Mouse (Mus musculus) CH12.LX (cell line): ENCODE data around the gene Pdzd2. TPM values are rescaled to one million over a fixed set of nuclear protein-coding genes. Genes with fewer than 3 reads are reported as not detected.

ENCODE experiments used
- DNase-seq: peaks from one replicate; pipeline ENCODE4 v3.0.0-alpha.2; 2013; ENCODE audit errors: extremely low read depth
- H3K27ac ChIP-seq: 2 replicates; pipeline ENCODE4 v1.5.1; 2012; ENCODE audit warnings: low read depth, mild to moderate bottlenecking, control low read depth, moderate library complexity; ENCODE audit not compliant: insufficient read depth
- H3K27me3 ChIP-seq: replicated peaks from 2 replicates; pipeline ENCODE3; 2012; ENCODE audit warnings: inconsistent platforms
- H3K36me3 ChIP-seq, 2 experiments: replicated peaks in 1 of 2; 2 replicates each; pipeline versions ENCODE3 to v1.6.1; 2012; ENCODE audit warnings: inconsistent platforms in 1 of 2, low read length in 1 of 2, mild to moderate bottlenecking in 1 of 2, mixed read lengths in 1 of 2, moderate library complexity in 1 of 2; ENCODE audit not compliant: control insufficient read depth in 1 of 2, insufficient read depth in 1 of 2
- H3K4me1 ChIP-seq, 2 experiments: 2 replicates each; pipeline ENCODE4 v1.6.1; 2012; ENCODE audit warnings: inconsistent platforms in 1 of 2, moderate library complexity in 1 of 2; ENCODE audit not compliant: insufficient read depth in 2 of 2, control insufficient read depth in 1 of 2
- H3K4me2 ChIP-seq: 2 replicates; pipeline ENCODE4 v1.6.1; 2012; ENCODE audit warnings: low read depth, mild to moderate bottlenecking, control low read depth; ENCODE audit not compliant: poor library complexity, insufficient read depth, severe bottlenecking
- H3K4me3 ChIP-seq, 3 experiments: fragments of 150-350 bp in 1 of 3; sonication (generic) in 1 of 3; replicated peaks in 1 of 3; 2 replicates each; pipeline versions ENCODE3 to v1.5.1; 2011 to 2012; ENCODE audit warnings: low read depth in 2 of 3, low read length in 2 of 3, mild to moderate bottlenecking in 2 of 3, moderate library complexity in 2 of 3, control low read depth in 1 of 3, improper control_type of control experiment in 1 of 3, inconsistent platforms in 1 of 3, mixed read lengths in 1 of 3; ENCODE audit not compliant: poor library complexity in 1 of 3
- H3K79me2 ChIP-seq: replicated peaks from 2 replicates; pipeline ENCODE4 v1.6.1; 2012; ENCODE audit warnings: mild to moderate bottlenecking, moderate library complexity; ENCODE audit not compliant: control insufficient read depth, poor library complexity, insufficient read depth, severe bottlenecking; ENCODE audit errors: extremely low read depth
- H3K9ac ChIP-seq: 2 replicates; pipeline ENCODE4 v1.6.1; 2012; ENCODE audit warnings: low read depth, mild to moderate bottlenecking, control low read depth, moderate library complexity; ENCODE audit not compliant: insufficient read depth
- H3K9me3 ChIP-seq: replicated peaks from 2 replicates; pipeline ENCODE3; 2012; ENCODE audit warnings: low read length, inconsistent platforms, mixed read lengths
- BHLHE40 ChIP-seq: IDR thresholded peaks from 2 replicates; pipeline ENCODE4 v1.6.1; 2011; ENCODE audit warnings: mild to moderate bottlenecking, low read depth, low read length, improper control_type of control experiment
- CHD2 ChIP-seq: IDR thresholded peaks from 2 replicates; pipeline ENCODE4 v1.6.1; 2011; ENCODE audit warnings: low read length, improper control_type of control experiment
- E2F4 ChIP-seq: IDR thresholded peaks from 2 replicates; pipeline ENCODE4 v1.6.1; 2011; ENCODE audit warnings: low read depth, low read length, improper control_type of control experiment; ENCODE audit not compliant: insufficient replicate concordance
- ELF1 ChIP-seq: IDR thresholded peaks from 2 replicates; pipeline ENCODE4 v1.6.1; 2014; ENCODE audit warnings: low read depth, mild to moderate bottlenecking, inconsistent platforms, low read length, improper control_type of control experiment
- ETS1 ChIP-seq: conservative IDR thresholded peaks from 2 replicates; pipeline ENCODE4 v1.6.1; 2012; ENCODE audit warnings: low read depth, mild to moderate bottlenecking, inconsistent platforms, low read length, improper control_type of control experiment, moderate library complexity
- GABPA ChIP-seq: IDR thresholded peaks from 2 replicates; pipeline ENCODE4 v1.6.1; 2012; ENCODE audit warnings: low read depth, low read length, improper control_type of control experiment, inconsistent platforms; ENCODE audit not compliant: insufficient replicate concordance
- JUN ChIP-seq: IDR thresholded peaks from 2 replicates; pipeline ENCODE4 v1.6.1; 2011; ENCODE audit warnings: low read depth, mild to moderate bottlenecking, low read length, improper control_type of control experiment, moderate library complexity; ENCODE audit not compliant: insufficient read depth
- JUND ChIP-seq: conservative IDR thresholded peaks from 2 replicates; pipeline ENCODE4 v1.6.1; 2011; ENCODE audit warnings: low read depth, low read length, improper control_type of control experiment
- MAFK ChIP-seq: IDR thresholded peaks from 2 replicates; pipeline ENCODE4 v1.6.1; 2011; ENCODE audit warnings: low read length, improper control_type of control experiment; ENCODE audit not compliant: insufficient replicate concordance
- MAX ChIP-seq: IDR thresholded peaks from 2 replicates; pipeline ENCODE4 v1.6.1; 2011; ENCODE audit warnings: low read length, improper control_type of control experiment
- MAZ ChIP-seq: IDR thresholded peaks from 2 replicates; pipeline ENCODE4 v1.6.1; 2012; ENCODE audit warnings: low read depth, mild to moderate bottlenecking, inconsistent platforms, low read length, improper control_type of control experiment, moderate library complexity
- MEF2A ChIP-seq: IDR thresholded peaks from 2 replicates; pipeline ENCODE4 v1.6.1; 2014; ENCODE audit warnings: low read depth, mild to moderate bottlenecking, inconsistent platforms, low read length, improper control_type of control experiment, borderline replicate concordance
- MXI1 ChIP-seq: IDR thresholded peaks from 2 replicates; pipeline ENCODE4 v1.6.1; 2011; ENCODE audit warnings: mild to moderate bottlenecking, low read depth, low read length, improper control_type of control experiment
- NELFE ChIP-seq: IDR thresholded peaks from 2 replicates; pipeline ENCODE4 v1.6.1; 2011; ENCODE audit warnings: low read depth, low read length, improper control_type of control experiment
- NRF1 ChIP-seq: IDR thresholded peaks from 2 replicates; pipeline ENCODE4 v1.6.1; 2014; ENCODE audit warnings: low read depth, mild to moderate bottlenecking, inconsistent platforms, low read length, improper control_type of control experiment, moderate library complexity
- PAX5 ChIP-seq: IDR thresholded peaks from 2 replicates; pipeline ENCODE4 v1.6.1; 2012; ENCODE audit warnings: low read length, inconsistent platforms, mixed read lengths
- POLR2A ChIP-seq: IDR thresholded peaks from 2 replicates; pipeline ENCODE4 v1.6.1; 2011; ENCODE audit warnings: low read depth, mild to moderate bottlenecking, improper control_type of control experiment, low read length
- POLR2AphosphoS2 ChIP-seq: IDR thresholded peaks from 2 replicates; pipeline ENCODE4 v1.6.1; 2011; ENCODE audit warnings: low read depth, low read length, improper control_type of control experiment
- RAD21 ChIP-seq: IDR thresholded peaks from 2 replicates; pipeline ENCODE4 v1.6.1; 2011; ENCODE audit warnings: low read depth, mild to moderate bottlenecking, low read length, improper control_type of control experiment, moderate library complexity
- SMC3 ChIP-seq: IDR thresholded peaks from 2 replicates; pipeline ENCODE4 v1.6.1; 2011; ENCODE audit warnings: low read depth, low read length, improper control_type of control experiment
- TBP ChIP-seq: conservative IDR thresholded peaks from 2 replicates; pipeline ENCODE4 v1.6.1; 2011; ENCODE audit warnings: low read depth, low read length, improper control_type of control experiment
- USF1 ChIP-seq: IDR thresholded peaks from 2 replicates; pipeline ENCODE4 v1.6.1; 2014; ENCODE audit warnings: low read depth, mild to moderate bottlenecking, inconsistent platforms, low read length, improper control_type of control experiment
- ZC3H11A ChIP-seq: IDR thresholded peaks from 2 replicates; pipeline ENCODE4 v1.6.1; 2012; ENCODE audit warnings: low read depth, mild to moderate bottlenecking, inconsistent platforms, low read length, improper control_type of control experiment
- ZKSCAN1 ChIP-seq: IDR thresholded peaks from 2 replicates; pipeline ENCODE4 v1.6.1; 2012; ENCODE audit warnings: low read depth, inconsistent platforms, low read length, improper control_type of control experiment, borderline replicate concordance
- ZMIZ1 ChIP-seq: IDR thresholded peaks from 2 replicates; pipeline ENCODE4 v1.6.1; 2012; ENCODE audit warnings: low read depth, mild to moderate bottlenecking, inconsistent platforms, low read length, improper control_type of control experiment
- ZNF384 ChIP-seq: IDR thresholded peaks from 2 replicates; pipeline ENCODE4 v1.6.1; 2012; ENCODE audit warnings: low read depth, low read length, improper control_type of control experiment, inconsistent platforms
- dilution Hi-C: fragments of 300-500 bp; cut with MboI; formaldehyde crosslinking; loops from 2 replicates; pipeline ENCODE4 v1.14.3; 2020; ENCODE audit warnings: low sequenced_read_pairs; ENCODE audit not compliant: extremely low pct_unique_long_range_greater_than_20kb, extremely low pct_ligation_motif_present
- in situ Hi-C: fragments of 300-500 bp; cut with MboI; formaldehyde crosslinking; loops from 3 replicates; pipeline ENCODE4 v1.14.3; 2019; ENCODE audit warnings: low sequenced_read_pairs, low pct_ligation_motif_present, low pct_unique_long_range_greater_than_20kb, mixed read lengths
- polyA plus RNA-seq: library from polyadenylated mRNA; unstranded; fragments of >175 nt; gene quantifications from 2 replicates; pipeline ENCODE4 v1.2.1, GENCODE M21; 2012; ENCODE audit warnings: low read depth; ENCODE audit not compliant: insufficient read length
- total RNA-seq, 2 experiments: library from RNA; depleted of rRNA; stranded (reverse); fragments of 300-350 nt in 1 of 2; fragments of >200 nt in 1 of 2; gene quantifications; 2 replicates each; pipeline ENCODE4 v1.2.3; 2012 to 2014

Pdzd2 gene
- total and polyA plus RNA-seq, 3 experiments, result 0.04 to 0.24 (median 0.17) TPM

- peaks cover 2% of the 10 kb centered on the region for H3K27me3 ChIP-seq
- peaks cover 0 to under 1% of the 10 kb centered on the region in 2 experiments; a peak in 2 of 4 replicates for H3K4me1 ChIP-seq
- no peaks in the 10 kb centered on the region for H3K79me2 ChIP-seq
- no peak for TF ChIP-seq POLR2A
- no peak for TF ChIP-seq TBP
- TF ChIP-seq RAD21, result no peak
- TF ChIP-seq ZMIZ1, result no peak
- no peak for TF ChIP-seq NELFE
- TF ChIP-seq JUN, result no peak
- TF ChIP-seq USF1, result no peak
- TF ChIP-seq E2F4, result no peak
- no peak for TF ChIP-seq GABPA
- no peak for TF ChIP-seq SMC3
- TF ChIP-seq POLR2AphosphoS2, result no peak
- no peak for TF ChIP-seq NRF1
- TF ChIP-seq PAX5, result no peak
- no peak for TF ChIP-seq MAZ
- TF ChIP-seq JUND, result no peak
- no peak for TF ChIP-seq BHLHE40
- TF ChIP-seq MEF2A, result no peak
- TF ChIP-seq ZNF384, result no peak
- no peaks in the 10 kb centered on the region for H3K36me3 ChIP-seq
- in situ Hi-C loops, result no loop called here
- H3K9me3 ChIP-seq, result peaks cover 4% of the 10 kb centered on the region
- no peak for DNase-seq
- no peak overlapping the region for H3K9ac ChIP-seq
- H3K4me2 ChIP-seq, result no peak overlapping the region
- no peak overlapping the region for H3K27ac ChIP-seq
- H3K4me3 ChIP-seq, result no peak overlapping the region
- dilution Hi-C loops, result no loop called here
Measured at GRCm38 (mm10) chr15:12750963-12751362, 11.2 kb upstream of the Pdzd2 start.

- Histone ChIP-seq H3K79me2 (no peaks in the 10 kb centered on the region), H3K9ac (no peak overlapping the region), H3K36me3 (no peaks in the 10 kb centered on the region), H3K9me3 (peaks cover 4% of the 10 kb centered on the region), H3K4me3 (no peak overlapping the region), H3K4me1 (no peaks in the 10 kb centered on the region), H3K27ac (no peak overlapping the region), H3K27me3 (peaks cover 2% of the 10 kb centered on the region), H3K4me2 (no peak overlapping the region)
- no peak for DNase-seq
- in situ Hi-C loops, result no loop called here
- TF ChIP-seq MAX, result no peak
- no peak for TF ChIP-seq SMC3
- TF ChIP-seq ZKSCAN1, result no peak
- no peak for TF ChIP-seq TBP
- TF ChIP-seq MXI1, result no peak
- no peak for TF ChIP-seq GABPA
- TF ChIP-seq ZC3H11A, result no peak
- no peak for TF ChIP-seq RAD21
- no peak for TF ChIP-seq ELF1
- no peak for TF ChIP-seq PAX5
- TF ChIP-seq ETS1, result no peak
- no peak for TF ChIP-seq POLR2AphosphoS2
- TF ChIP-seq MAFK, result no peak
- no peak for TF ChIP-seq CHD2
- no peak for TF ChIP-seq ZNF384
- no peak for TF ChIP-seq BHLHE40
- TF ChIP-seq JUND, result no peak
- TF ChIP-seq USF1, result no peak
- no peak for TF ChIP-seq E2F4
- dilution Hi-C loops, result no loop called here
Measured at GRCm38 (mm10) chr15:12749549-12750301, 10.0 kb upstream of the Pdzd2 start.
